Mouse (Mus musculus): ENCODE data around the gene Man1a.

The Man1a gene

DNA sequence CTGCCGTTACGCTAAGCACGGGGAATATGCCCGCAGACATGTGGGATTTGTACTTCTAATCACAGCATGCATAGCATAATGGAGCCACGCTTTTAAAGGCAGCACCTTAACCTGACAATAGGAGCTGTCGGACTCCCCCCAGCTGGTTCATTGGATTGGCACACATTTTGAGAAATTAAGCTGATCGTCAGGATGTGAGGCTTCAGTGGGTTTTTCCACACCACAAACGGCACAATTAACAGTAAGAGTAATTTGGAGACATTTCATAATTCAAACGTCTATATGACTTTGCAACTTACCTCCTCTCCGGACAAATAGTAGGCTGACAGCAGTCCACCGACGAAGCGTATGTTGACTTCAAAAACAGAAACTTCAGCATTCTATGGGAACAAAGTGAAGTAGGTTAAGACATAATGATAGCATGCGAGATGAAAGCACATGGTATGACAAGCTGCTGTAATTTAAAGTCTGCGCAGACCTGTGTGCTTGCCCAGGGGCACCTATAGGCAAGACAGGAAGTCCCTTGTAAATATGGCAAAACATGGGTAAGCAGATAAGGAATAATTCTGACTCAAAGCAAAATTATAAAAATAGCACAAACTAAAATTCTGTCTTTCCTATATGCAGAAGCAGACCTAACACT, 62.2 kb downstream of the Man1a start:
- no peak for DNase-seq (ENCODE audit: low read depth, low spot score)

DNA sequence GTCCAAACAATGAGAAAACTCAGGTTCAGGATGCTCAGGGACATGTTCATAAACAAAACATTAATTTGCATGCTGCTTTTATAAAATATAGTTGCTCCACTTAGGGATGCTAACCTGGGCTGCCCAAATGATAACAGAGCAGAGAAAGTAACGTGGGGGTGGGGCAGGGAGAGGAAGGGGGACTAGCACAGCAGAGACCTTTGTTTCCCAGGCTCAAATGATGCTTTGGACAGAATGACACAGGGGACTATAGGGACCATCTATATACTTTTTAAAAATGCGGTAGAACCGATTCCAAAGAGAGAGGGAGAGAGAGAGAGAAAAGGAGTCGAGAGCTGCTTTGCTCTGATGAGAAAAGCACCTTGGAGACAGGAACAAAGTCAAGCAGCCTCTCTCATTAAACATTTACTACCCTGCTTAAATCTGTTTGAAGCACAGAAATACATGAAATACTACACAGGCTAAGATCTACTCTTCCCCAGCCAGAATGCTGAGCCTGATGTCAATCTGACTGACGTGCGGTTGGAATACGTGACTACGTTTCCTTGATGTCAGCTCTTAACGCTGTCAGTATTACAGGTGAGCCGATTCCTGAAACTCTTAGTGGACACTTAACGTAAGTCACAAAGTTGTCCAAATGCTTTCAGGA, 63.1 kb downstream of the Man1a start:
- no peak for DNase-seq (ENCODE audit: low read depth, low spot score)

DNA sequence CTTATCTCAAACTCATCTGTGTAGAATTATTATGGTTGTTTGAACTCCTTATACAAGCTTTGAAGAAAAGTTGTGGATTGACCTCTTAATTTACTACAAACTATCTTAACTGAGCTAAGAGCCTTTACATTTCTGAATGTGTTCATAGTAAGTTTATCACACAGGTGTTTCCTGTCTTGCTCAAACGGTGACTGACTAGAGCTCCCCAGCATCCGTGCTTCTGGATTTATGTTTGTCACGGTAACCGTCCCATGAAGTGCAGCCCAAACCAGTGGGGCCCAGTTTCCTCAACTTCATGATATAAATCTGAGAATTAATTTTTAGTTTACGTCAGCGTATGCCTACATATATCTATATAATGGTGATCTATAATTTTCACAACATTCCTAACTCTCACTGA, 67.3 kb downstream of the Man1a start:
- DNase-seq (ENCODE audit: low read depth, low spot score) = no peak

DNA sequence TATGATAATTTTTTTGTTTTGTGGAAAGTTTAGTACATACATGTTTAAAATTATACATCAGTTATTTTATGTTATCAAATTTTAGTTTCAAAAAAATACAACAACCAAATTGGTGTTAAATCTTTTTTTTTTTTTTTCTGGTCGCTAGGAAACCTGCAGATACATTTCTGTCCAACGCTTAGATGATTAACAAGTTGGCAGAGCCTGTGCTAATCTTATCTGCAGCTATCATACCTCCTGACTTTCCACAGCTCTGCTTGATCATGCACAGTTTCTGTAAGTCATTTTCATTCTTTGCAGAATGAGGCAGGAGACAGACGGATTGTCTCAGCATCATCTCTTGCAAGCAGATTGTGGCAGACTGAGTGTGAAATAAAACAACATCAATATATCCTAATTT, 69.5 kb downstream of the Man1a start:
- DNase-seq (ENCODE audit: low read depth, low spot score) = no peak

DNA sequence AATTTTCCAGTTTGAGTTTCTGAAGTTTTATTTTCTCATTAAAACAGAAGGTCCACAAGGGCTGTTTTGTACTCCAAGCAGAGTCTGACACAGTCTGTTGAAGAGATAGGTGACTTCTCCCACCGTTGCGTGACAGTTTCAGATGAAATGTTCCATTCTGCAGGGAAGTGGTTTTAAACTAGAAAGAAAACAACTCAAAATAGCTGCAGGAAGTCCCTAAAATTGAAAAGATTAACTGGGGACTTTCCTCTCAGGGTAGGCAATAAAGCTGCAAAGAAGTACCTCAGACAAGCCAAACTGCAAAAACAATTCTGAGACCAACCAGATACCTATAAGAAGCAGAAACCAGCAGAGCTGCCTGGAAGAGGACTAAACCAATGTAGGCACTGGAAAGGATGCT, 70.6 kb downstream of the Man1a start:
- DNase-seq (ENCODE audit: low read depth, low spot score) = no peak

DNA sequence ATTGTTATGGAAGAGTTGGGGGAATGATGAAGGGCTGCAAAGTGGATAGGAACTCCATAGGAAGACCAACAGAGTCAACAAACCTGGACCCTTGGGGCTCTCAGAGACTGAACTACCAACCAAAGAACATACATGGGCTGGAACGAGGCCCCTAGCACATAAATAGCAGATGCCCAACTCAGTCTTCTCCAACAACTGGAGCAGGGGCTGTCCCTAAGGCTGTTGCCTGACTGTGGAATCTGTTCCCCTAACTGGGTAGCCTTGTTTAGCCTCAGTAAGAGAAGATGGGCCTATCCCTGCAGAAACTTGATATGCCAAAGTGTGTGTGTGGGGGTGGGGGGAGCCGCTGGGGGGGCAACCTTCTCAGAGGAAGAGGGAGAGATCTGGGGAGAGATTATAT, 73.5 kb downstream of the Man1a start:
- DNase-seq (ENCODE audit: low read depth, low spot score) = no peak

DNA sequence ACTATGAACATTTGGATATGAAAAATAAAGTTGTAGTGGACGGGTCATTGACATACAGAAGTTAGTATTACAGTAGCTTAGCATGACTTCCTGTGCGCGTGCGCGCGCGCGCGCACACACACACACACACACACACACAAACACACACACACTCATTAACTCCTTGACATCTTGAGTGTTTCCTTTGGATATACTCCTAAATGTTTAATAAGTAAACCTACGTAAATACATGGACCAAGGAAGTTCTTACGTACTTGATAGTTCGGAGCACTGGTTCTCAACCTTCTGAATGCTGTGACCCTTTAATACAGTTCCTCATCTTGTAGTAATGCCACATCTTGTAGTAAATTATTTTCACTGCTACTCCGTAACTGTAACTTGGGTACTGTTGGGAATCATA, 79.1 kb downstream of the Man1a start:
- DNase-seq (ENCODE audit: low read depth, low spot score) = no peak

DNA sequence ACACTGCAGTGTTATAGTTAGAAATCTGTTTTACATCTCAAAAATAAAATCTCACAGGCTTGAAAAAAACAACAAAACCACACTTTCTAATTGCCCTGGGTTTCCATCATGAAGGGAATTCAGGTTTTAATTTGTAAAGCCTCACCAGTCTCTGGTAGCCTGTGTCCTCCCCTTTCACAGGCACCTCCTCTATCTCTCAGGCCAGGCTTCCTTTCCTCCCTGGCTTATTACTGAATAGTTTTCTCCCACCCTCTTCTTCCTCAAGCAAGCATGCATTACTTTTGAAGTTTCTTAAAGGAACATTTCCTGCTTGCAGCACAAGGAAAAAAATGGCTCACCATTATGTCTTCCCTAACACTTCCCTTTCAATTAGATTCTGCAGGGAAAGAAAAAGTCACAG, 80.2 kb downstream of the Man1a start:
- DNase-seq (ENCODE audit: low read depth, low spot score) = no peak

DNA sequence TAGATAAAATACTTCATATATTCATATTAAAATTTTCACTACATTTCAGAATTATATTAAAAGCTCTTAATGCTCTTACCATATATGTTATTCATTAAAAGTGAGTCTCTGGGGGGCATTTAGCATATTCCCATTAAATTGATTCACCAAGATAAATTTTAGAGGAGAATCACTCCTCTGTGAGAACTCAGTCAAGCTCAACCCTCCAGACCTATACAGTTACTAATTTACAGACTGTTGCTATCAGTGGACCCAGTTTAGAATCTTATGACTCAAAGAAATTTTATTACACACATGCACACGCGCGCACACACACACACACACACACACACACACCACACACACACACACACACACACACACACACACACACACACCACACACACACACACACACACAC, 81.8 kb downstream of the Man1a start:
- no peak for DNase-seq (ENCODE audit: low read depth, low spot score)

DNA sequence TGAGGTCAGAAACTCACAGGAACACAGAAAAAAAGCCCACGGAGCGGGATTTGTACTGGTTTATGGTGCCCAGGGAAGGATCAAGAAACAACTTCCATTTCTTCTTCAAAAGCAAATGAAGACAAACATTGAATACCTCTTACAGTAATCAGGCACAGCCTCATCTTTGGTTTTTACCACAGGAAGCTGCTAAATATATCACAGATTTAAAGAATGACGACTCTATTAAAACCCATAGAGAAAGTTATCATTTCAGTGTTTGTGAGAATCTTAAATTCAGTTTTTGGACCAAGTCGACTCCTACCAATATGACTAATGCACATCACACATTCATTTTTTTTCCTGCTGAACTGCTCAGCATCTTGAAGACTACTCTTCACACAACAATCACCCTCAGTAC, 86.0 kb downstream of the Man1a start:
- DNase-seq (ENCODE audit: low read depth, low spot score) = no peak

DNA sequence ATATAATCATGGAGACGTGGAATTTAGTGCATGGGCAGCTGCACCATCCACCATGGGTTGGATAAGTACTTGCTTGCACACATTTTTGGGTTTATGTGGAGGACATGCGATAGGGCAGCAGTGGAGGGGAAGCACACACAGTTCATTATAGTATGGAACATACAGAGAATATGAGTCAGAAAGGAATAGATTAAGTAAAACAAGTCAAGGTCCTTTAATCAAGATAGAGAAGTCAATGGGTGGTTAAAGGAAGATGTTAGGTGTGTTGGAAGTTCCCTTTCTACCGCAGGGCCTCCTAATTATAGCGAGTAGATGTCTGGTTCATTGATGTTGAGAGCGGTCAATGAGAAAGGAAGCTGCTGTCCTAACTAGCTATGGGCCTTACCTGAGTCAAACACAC, 91.5 kb downstream of the Man1a start:
- DNase-seq (ENCODE audit: low read depth, low spot score) = no peak

DNA sequence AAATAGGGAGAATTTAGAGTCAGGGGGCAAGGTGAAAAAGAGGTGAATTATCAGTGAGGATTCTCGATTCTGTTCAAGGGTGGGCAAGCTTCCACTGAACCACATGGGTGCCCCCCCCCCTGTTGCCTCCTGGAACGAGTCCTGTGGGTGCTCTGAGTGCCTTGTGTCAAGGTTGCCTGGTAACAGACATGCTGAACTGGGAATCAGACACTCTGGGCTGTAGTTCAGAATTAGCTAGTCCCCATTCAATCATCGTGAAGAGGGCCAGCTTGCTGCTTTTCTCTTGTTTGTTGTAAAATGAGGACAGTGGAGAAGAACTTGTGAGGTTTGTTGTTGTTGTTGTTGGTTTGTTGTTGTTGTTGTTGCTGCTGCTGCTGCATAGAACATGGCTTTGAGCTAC, 92.3 kb downstream of the Man1a start:
- no peak for DNase-seq (ENCODE audit: low read depth, low spot score)

DNA sequence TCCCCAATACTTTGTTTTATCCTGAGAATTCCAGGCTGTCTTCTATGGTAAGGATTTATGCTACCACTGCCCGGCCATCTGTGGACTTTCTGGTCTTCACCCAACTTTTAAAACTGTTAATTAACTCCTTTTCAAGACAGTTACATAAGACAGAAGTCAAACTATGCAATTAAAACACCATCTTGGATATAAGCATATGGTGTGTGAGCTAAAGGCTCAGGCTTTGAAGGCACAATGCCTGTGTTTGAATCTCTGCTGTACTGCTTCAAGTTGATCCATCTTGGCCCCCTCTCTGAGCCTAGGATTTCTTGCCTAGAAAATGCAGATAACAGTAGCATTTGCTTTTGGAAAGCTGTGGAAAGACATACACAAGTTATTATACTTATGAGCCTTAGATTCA, 97.8 kb downstream of the Man1a start:
- no peak for DNase-seq (ENCODE audit: low read depth, low spot score)

DNA sequence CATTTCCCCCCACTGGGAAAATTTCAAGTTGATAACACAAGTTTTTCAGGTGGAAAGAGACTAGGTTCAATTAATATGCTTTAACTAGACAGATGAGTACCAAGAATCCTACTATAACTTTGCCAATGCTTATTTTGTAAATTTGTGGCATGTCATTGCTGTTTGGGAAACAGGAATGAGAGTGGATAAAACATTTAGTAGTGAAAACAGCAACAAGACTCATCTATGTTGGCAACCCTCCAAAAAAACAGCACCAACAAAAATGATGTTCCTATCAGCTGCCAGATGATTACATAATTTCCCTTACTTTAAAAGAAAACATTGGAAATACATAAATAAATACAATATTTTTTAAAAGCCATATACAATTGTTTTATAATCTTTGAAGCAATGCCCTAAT, 102.2 kb downstream of the Man1a start:
- no peak for DNase-seq (ENCODE audit: low read depth, low spot score)

DNA sequence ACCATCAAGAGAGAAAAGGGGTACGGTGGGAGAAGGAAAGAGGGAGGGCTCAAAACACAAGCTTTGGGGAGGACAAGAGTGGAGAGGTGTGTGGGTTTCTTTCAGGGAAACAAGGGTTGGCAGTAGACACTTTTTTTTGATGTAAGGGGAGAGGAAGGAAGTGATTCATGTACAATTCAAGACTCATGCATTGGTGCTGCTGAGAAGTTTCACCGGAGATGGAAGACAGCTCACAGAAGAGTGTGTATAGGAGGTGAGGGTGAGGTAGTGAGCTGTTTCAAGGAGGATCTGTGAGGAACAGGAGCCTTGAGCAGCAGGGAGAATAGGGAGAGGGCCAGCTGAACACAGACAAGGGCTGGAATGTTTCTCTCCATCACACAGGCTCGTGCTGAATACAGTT, 116.7 kb downstream of the Man1a start:
- DNase-seq (ENCODE audit: low read depth, low spot score) = no peak

DNA sequence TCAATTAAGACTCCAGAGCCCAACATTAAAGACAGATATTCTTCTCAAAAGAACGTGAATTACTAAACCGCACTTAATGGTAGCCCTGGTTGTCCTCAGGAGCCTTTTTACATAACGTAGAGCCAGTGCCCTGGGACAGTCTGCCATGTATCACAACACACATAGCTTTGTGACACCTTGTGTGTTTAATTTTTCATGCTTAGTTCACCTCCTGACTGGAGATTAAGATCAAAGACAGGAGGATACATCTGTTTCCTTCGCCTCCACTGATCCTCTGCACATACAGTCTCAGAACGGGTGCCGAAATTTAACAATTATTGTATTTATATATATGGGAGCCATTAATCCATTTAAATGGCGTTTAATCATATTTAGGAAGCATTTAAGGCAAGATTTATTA, 134.8 kb downstream of the Man1a start:
- DNase-seq (ENCODE audit: low read depth, low spot score) = no peak

DNA sequence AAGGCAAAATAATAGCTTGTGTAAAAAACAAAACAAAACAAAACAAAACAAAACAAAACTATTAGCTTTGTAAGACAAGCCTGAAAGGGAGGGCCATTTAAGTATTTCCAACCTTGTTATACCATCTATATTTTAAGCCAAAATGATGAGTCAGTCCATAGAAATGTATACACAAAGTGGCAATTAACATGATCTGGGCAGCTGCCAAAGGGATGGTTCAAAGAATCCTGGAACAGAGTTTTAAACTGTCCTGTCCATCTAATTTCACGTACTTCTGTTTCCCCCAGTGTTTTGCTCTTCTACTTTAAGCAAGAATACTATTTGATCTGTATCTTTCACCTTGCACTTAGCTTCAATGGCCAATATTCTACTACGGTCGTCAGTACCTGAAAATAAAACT, 138.2 kb downstream of the Man1a start:
- DNase-seq (ENCODE audit: low read depth, low spot score) = no peak

DNA sequence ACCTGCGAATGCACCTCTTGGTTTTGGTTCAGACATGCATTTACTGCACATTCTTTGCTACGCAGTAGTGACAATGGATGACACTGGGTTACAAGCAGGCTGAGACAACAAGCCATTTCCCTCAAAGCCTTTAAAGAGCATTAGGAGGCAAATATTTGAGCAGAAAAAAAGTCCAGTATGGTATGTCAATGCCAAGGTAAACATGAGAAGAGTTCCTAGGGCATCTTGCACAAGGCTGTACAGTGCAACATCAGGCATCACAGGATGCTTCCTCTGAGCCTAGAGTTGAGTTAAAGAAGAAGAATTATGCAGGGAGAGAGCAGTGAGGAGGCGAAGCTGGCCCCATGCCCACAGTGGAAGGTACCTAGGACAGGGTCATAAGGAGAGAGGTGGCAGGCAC, 140.3 kb downstream of the Man1a start:
- no peak for DNase-seq (ENCODE audit: low read depth, low spot score)

DNA sequence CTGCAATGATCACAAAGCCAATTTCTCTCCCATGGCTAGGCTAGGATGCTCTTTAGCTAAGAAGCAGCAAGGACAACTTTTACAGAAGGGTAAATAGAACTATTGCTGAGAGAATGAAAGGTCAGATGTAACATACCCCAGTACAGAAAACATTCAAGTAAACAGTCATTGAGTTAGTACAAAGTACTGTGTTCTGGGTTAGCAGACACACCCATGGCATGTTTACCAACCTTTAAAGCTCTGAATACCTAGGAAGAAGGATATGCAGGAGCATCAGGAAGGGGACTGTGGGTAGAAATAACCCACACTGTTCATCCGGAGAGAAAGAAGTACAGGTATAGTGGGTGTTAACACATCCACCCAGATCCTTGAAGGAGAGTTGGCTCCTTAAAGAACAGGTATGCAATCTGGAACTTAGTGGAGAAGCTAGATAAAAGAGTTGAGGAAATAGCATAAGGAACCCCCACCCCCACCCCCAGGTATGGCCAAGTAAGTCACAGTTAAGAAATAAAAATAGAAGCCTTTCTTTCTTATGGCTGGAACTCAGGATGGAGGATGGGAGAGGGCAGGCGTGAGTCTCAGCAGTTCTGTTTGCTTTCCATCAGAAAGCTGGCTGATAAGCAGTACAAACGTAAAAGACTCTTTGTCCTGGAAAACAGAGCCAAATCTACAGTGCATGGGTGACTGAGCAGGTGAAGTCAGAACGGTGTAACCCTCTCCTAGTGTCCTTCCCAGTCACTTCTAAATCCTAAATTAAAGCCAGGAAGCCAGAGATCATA, 146.5 kb downstream of the Man1a start:
- DNase-seq (ENCODE audit: low read depth, low spot score) = no peak

DNA sequence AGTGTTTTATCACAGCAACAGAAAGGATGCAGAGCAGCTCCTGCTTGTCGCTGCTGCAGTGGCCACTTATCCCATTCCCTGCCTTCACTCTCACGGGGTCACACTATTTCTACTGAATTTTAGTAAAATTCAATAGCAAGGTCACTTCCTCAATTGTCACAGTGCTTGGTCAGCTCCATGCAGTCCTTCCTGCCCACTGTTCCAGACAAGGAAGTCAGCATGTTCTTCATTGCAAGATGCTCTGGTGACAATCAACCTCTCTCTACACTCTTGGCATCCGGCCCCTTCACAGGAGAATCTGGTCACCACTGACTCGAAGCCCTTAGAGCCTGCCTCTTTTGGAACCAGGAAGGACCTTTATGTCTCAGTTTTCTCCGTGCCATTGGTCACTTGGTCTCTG, 148.5 kb downstream of the Man1a start:
- no peak for DNase-seq (ENCODE audit: low read depth, low spot score)

DNA sequence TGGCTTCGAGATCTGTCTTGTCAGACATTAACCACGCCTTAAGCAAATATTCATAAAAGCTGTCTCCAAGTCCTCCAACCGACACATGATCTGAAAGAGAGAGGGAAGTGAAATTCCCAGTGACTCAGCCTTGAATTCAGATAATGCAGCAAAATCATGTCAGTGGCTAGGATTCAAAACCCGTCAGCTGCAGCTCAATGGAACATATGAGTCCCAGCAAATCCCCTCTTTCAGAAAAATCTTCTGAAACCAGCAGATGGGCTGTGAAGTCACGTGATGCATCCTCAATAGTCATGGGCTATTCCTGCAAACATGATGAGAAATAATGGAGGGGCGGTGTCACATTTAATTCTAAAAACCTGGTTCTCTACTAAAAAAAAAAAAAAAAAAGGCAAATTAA, 151.0 kb downstream of the Man1a start:
- no peak for DNase-seq (ENCODE audit: low read depth, low spot score)

DNA sequence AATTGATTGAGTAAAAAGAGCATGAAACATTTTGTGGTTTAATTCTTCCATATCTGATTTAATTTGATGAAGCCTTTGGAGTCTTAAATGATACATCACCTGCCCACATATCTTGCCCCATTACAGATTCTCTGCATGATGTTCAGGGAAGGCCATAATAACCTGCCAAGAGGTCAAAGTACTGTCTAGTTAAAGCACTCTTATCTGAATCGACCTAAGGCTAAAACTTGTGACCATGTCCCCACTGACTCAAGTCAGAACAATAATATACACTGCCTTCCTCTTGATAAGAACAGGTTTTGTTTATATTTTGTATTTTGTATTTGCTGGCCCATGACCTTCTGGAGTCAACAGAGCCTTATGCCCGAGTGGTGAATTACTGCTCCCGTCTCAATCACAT, 154.2 kb downstream of the Man1a start:
- no peak for DNase-seq (ENCODE audit: low read depth, low spot score)

DNA sequence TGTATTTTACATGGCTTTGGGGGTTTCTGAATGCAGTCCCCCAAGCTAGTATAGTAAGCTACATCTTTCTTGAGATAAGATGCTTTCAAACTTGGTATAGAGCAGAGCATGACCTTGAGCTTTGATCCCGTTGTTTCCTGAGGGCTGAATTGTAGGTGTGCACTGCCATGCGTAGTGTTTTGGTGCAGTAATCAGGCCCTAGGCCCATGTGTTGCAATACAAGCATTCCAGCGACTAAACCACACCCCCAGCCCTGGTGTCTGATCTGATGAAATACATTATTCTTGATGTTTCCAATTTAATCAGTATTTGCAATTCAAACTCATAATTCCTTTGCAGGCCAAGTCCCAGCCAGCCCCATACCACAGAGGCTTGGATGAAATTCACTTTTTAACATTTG, 158.9 kb downstream of the Man1a start:
- DNase-seq (ENCODE audit: low read depth, low spot score) = no peak

All from ZHBTc4 (cell line).